Comparison of ENCODE assay signal across 24 mouse cellular contexts in genomic region chr8:57888831-57889230, GRCm38 (mm10).
DNase-seq lines count a peak whose midpoint lies in the region; ATAC-seq and TF ChIP-seq lines count a peak whose summit lies in the region.
"Had no signal": no experiment of that assay in that cellular context is flagged by ENCODE, and none has a peak within 500 bp of the region (broad histone marks: within the 10 kb centered on the region; RNA-seq: fewer than 3 reads in every experiment).

No protein-coding gene starts in this region.

- peak; percentile 24 for TF ChIP-seq CTCF in forebrain, postnatal 0 days (IDR thresholded peaks at IDR 0.05; ENCODE audit: low read depth)

- DNase-seq in forebrain, postnatal 0 days: no peak
- DNase-seq in A20 (ENCODE audit: low read depth, low spot score) (peak; percentile 5), NIH3T3 (ENCODE audit: low read depth) (peak; percentile 11), MN1 (ENCODE audit: low spot score) (no peak)
- DNase-seq in mesoderm, embryonic 11.5 days (ENCODE audit: low read depth, low spot score): peak; percentile 51
- DNase-seq in right cerebral cortex, postnatal 10 days (ENCODE audit: low spot score in 2 of 2): no peak
- no peak for DNase-seq in embryo, embryonic 11 days
- DNase-seq: cerebellum, adult 9-11 months; heart, postnatal 10 days; kidney, adult 9 months; kidney, postnatal 36 days; right cerebral cortex, postnatal 14 days; thymus, adult 18-20 months had no signal

- no peak for ATAC-seq in forebrain, postnatal 0 days
- no peak for ATAC-seq in forebrain, embryonic 12.5 days (ENCODE audit: low FRiP score)
- ATAC-seq: Patski had no signal

- H3K27ac ChIP-seq in forebrain, postnatal 0 days (ENCODE audit: low read depth, low read length): no peak overlapping the region
- H3K27ac ChIP-seq in forebrain, embryonic 12.5 days: no peak overlapping the region
- H3K27ac ChIP-seq: embryonic facial prominence, embryonic 15.5 days; limb, embryonic 13.5 days; liver, embryonic 14.5 days; lung, embryonic 15.5 days; macrophage; neural tube, embryonic 12.5 days; stomach, embryonic 15.5 days had no signal

- no peaks in the 10 kb centered on the region for H3K36me3 ChIP-seq in forebrain, postnatal 0 days (ENCODE audit: insufficient read depth)
- no peaks in the 10 kb centered on the region for H3K36me3 ChIP-seq in forebrain, embryonic 12.5 days (replicated peaks)
- H3K36me3 ChIP-seq: embryonic facial prominence, embryonic 15.5 days; limb, embryonic 13.5 days; lung, embryonic 15.5 days; neural tube, embryonic 12.5 days; stomach, embryonic 15.5 days had no signal

- H3K9ac ChIP-seq in forebrain, postnatal 0 days: no peak overlapping the region
- H3K9ac ChIP-seq in forebrain, embryonic 12.5 days: no peak overlapping the region
- H3K9ac ChIP-seq: embryonic facial prominence, embryonic 15.5 days; limb, embryonic 13.5 days; liver, embryonic 14.5 days; lung, embryonic 15.5 days; neural tube, embryonic 12.5 days; stomach, embryonic 15.5 days had no signal

- no peaks in the 10 kb centered on the region for H3K4me1 ChIP-seq in forebrain, postnatal 0 days (ENCODE audit: insufficient read depth)
- H3K4me1 ChIP-seq in forebrain, embryonic 12.5 days: 0 out of 2 replicates have a peak, but pooled peaks cover 7% of the 10 kb centered on the region
- H3K4me1 ChIP-seq: embryonic facial prominence, embryonic 15.5 days; limb, embryonic 13.5 days; lung, embryonic 15.5 days; neural tube, embryonic 12.5 days; stomach, embryonic 15.5 days had no signal

- H3K27me3 ChIP-seq in forebrain, postnatal 0 days (ENCODE audit: insufficient read depth, low read length): no peaks in the 10 kb centered on the region
- H3K27me3 ChIP-seq in forebrain, embryonic 12.5 days: no peaks in the 10 kb centered on the region
- H3K27me3 ChIP-seq: embryonic facial prominence, embryonic 15.5 days; limb, embryonic 13.5 days; lung, embryonic 15.5 days; neural tube, embryonic 12.5 days; stomach, embryonic 15.5 days had no signal

- no peaks in the 10 kb centered on the region for H3K9me3 ChIP-seq in forebrain, postnatal 0 days (ENCODE audit: low read length)
- no peaks in the 10 kb centered on the region for H3K9me3 ChIP-seq in forebrain, embryonic 12.5 days
- H3K9me3 ChIP-seq: embryonic facial prominence, embryonic 15.5 days; limb, embryonic 13.5 days; lung, embryonic 15.5 days; neural tube, embryonic 12.5 days; stomach, embryonic 15.5 days had no signal

- H3K4me3 ChIP-seq in forebrain, postnatal 0 days (ENCODE audit: low read depth, low read length): no peak overlapping the region
- H3K4me3 ChIP-seq in forebrain, embryonic 12.5 days (replicated peaks): no peak overlapping the region
- H3K4me3 ChIP-seq: embryonic facial prominence, embryonic 15.5 days; limb, embryonic 13.5 days; lung, embryonic 15.5 days; neural tube, embryonic 12.5 days; stomach, embryonic 15.5 days had no signal

- no peak overlapping the region for H3K4me2 ChIP-seq in forebrain, postnatal 0 days (ENCODE audit: low read depth)
- no peak overlapping the region for H3K4me2 ChIP-seq in forebrain, embryonic 12.5 days
- H3K4me2 ChIP-seq: embryonic facial prominence, embryonic 15.5 days; heart, embryonic 11.5 days; limb, embryonic 13.5 days; lung, embryonic 15.5 days; midbrain, embryonic 11.5 days; neural tube, embryonic 12.5 days; stomach, embryonic 15.5 days had no signal

Comparison
In these comparisons a context has a peak if more than half of its experiments do, and no peak if none do; other contexts are left out.
1. DNase-seq: peak in A20 (single experiment), NIH3T3 (single experiment) and mesoderm, embryonic 11.5 days (single experiment); none in forebrain, postnatal 0 days (single experiment), right cerebral cortex, postnatal 10 days (0 of 2), embryo, embryonic 11 days (single experiment) and MN1 (single experiment).